Mouse (Mus musculus) CH12.LX (cell line): ENCODE results near the gene Ift52. TPM values are rescaled to one million over a fixed set of nuclear protein-coding genes. Genes with fewer than 3 reads are reported as not detected.

ENCODE experiments used
- DNase-seq: peaks from one replicate; pipeline ENCODE4 v3.0.0-alpha.2; 2013; ENCODE audit errors: extremely low read depth
- H3K27ac ChIP-seq: 2 replicates; pipeline ENCODE4 v1.5.1; 2012; ENCODE audit warnings: low read depth, mild to moderate bottlenecking, control low read depth, moderate library complexity; ENCODE audit not compliant: insufficient read depth
- H3K27me3 ChIP-seq: replicated peaks from 2 replicates; pipeline ENCODE3; 2012; ENCODE audit warnings: inconsistent platforms
- H3K36me3 ChIP-seq, 2 experiments: replicated peaks in 1 of 2; 2 replicates each; pipeline versions ENCODE3 to v1.6.1; 2012; ENCODE audit warnings: inconsistent platforms in 1 of 2, low read length in 1 of 2, mild to moderate bottlenecking in 1 of 2, mixed read lengths in 1 of 2, moderate library complexity in 1 of 2; ENCODE audit not compliant: control insufficient read depth in 1 of 2, insufficient read depth in 1 of 2
- H3K4me1 ChIP-seq, 2 experiments: 2 replicates each; pipeline ENCODE4 v1.6.1; 2012; ENCODE audit warnings: inconsistent platforms in 1 of 2, moderate library complexity in 1 of 2; ENCODE audit not compliant: insufficient read depth in 2 of 2, control insufficient read depth in 1 of 2
- H3K4me2 ChIP-seq: 2 replicates; pipeline ENCODE4 v1.6.1; 2012; ENCODE audit warnings: low read depth, mild to moderate bottlenecking, control low read depth; ENCODE audit not compliant: poor library complexity, insufficient read depth, severe bottlenecking
- H3K4me3 ChIP-seq, 3 experiments: fragments of 150-350 bp in 1 of 3; sonication (generic) in 1 of 3; replicated peaks in 1 of 3; 2 replicates each; pipeline versions ENCODE3 to v1.5.1; 2011 to 2012; ENCODE audit warnings: low read depth in 2 of 3, low read length in 2 of 3, mild to moderate bottlenecking in 2 of 3, moderate library complexity in 2 of 3, control low read depth in 1 of 3, improper control_type of control experiment in 1 of 3, inconsistent platforms in 1 of 3, mixed read lengths in 1 of 3; ENCODE audit not compliant: poor library complexity in 1 of 3
- H3K79me2 ChIP-seq: replicated peaks from 2 replicates; pipeline ENCODE4 v1.6.1; 2012; ENCODE audit warnings: mild to moderate bottlenecking, moderate library complexity; ENCODE audit not compliant: control insufficient read depth, poor library complexity, insufficient read depth, severe bottlenecking; ENCODE audit errors: extremely low read depth
- H3K9ac ChIP-seq: 2 replicates; pipeline ENCODE4 v1.6.1; 2012; ENCODE audit warnings: low read depth, mild to moderate bottlenecking, control low read depth, moderate library complexity; ENCODE audit not compliant: insufficient read depth
- H3K9me3 ChIP-seq: replicated peaks from 2 replicates; pipeline ENCODE3; 2012; ENCODE audit warnings: low read length, inconsistent platforms, mixed read lengths
- CHD1 ChIP-seq: IDR thresholded peaks from 2 replicates; pipeline ENCODE4 v1.6.1; 2012; ENCODE audit warnings: low read depth, low read length, improper control_type of control experiment, inconsistent platforms
- CHD2 ChIP-seq: IDR thresholded peaks from 2 replicates; pipeline ENCODE4 v1.6.1; 2011; ENCODE audit warnings: low read length, improper control_type of control experiment
- E2F4 ChIP-seq: IDR thresholded peaks from 2 replicates; pipeline ENCODE4 v1.6.1; 2011; ENCODE audit warnings: low read depth, low read length, improper control_type of control experiment; ENCODE audit not compliant: insufficient replicate concordance
- ETS1 ChIP-seq: conservative IDR thresholded peaks from 2 replicates; pipeline ENCODE4 v1.6.1; 2012; ENCODE audit warnings: low read depth, mild to moderate bottlenecking, inconsistent platforms, low read length, improper control_type of control experiment, moderate library complexity
- GABPA ChIP-seq: IDR thresholded peaks from 2 replicates; pipeline ENCODE4 v1.6.1; 2012; ENCODE audit warnings: low read depth, low read length, improper control_type of control experiment, inconsistent platforms; ENCODE audit not compliant: insufficient replicate concordance
- HCFC1 ChIP-seq: IDR thresholded peaks from 2 replicates; pipeline ENCODE4 v1.6.1; 2012; ENCODE audit warnings: low read depth, mild to moderate bottlenecking, inconsistent platforms, low read length, improper control_type of control experiment
- IRF4 ChIP-seq: IDR thresholded peaks from 2 replicates; pipeline ENCODE4 v1.6.1; 2014; ENCODE audit warnings: low read depth, mild to moderate bottlenecking, inconsistent platforms, low read length, improper control_type of control experiment
- JUN ChIP-seq: IDR thresholded peaks from 2 replicates; pipeline ENCODE4 v1.6.1; 2011; ENCODE audit warnings: low read depth, mild to moderate bottlenecking, low read length, improper control_type of control experiment, moderate library complexity; ENCODE audit not compliant: insufficient read depth
- JUND ChIP-seq: conservative IDR thresholded peaks from 2 replicates; pipeline ENCODE4 v1.6.1; 2011; ENCODE audit warnings: low read depth, low read length, improper control_type of control experiment
- MYC ChIP-seq: IDR thresholded peaks from 2 replicates; pipeline ENCODE4 v1.6.1; 2011; ENCODE audit warnings: low read depth, mild to moderate bottlenecking, improper control_type of control experiment, low read length
- PAX5 ChIP-seq: IDR thresholded peaks from 2 replicates; pipeline ENCODE4 v1.6.1; 2012; ENCODE audit warnings: low read length, inconsistent platforms, mixed read lengths
- POLR2A ChIP-seq: IDR thresholded peaks from 2 replicates; pipeline ENCODE4 v1.6.1; 2011; ENCODE audit warnings: low read depth, mild to moderate bottlenecking, improper control_type of control experiment, low read length
- POLR2AphosphoS2 ChIP-seq: IDR thresholded peaks from 2 replicates; pipeline ENCODE4 v1.6.1; 2011; ENCODE audit warnings: low read depth, low read length, improper control_type of control experiment
- RAD21 ChIP-seq: IDR thresholded peaks from 2 replicates; pipeline ENCODE4 v1.6.1; 2011; ENCODE audit warnings: low read depth, mild to moderate bottlenecking, low read length, improper control_type of control experiment, moderate library complexity
- RCOR1 ChIP-seq: conservative IDR thresholded peaks from 2 replicates; pipeline ENCODE4 v1.6.1; 2012; ENCODE audit warnings: low read depth, mild to moderate bottlenecking, inconsistent platforms, low read length, improper control_type of control experiment
- SIN3A ChIP-seq: IDR thresholded peaks from 2 replicates; pipeline ENCODE4 v1.6.1; 2012; ENCODE audit warnings: low read length, improper control_type of control experiment, inconsistent platforms
- SMC3 ChIP-seq: IDR thresholded peaks from 2 replicates; pipeline ENCODE4 v1.6.1; 2011; ENCODE audit warnings: low read depth, low read length, improper control_type of control experiment
- TBP ChIP-seq: conservative IDR thresholded peaks from 2 replicates; pipeline ENCODE4 v1.6.1; 2011; ENCODE audit warnings: low read depth, low read length, improper control_type of control experiment
- USF2 ChIP-seq: conservative IDR thresholded peaks from 2 replicates; pipeline ENCODE4 v1.6.1; 2011; ENCODE audit warnings: low read depth, low read length, improper control_type of control experiment
- ZKSCAN1 ChIP-seq: IDR thresholded peaks from 2 replicates; pipeline ENCODE4 v1.6.1; 2012; ENCODE audit warnings: low read depth, inconsistent platforms, low read length, improper control_type of control experiment, borderline replicate concordance
- ZNF384 ChIP-seq: IDR thresholded peaks from 2 replicates; pipeline ENCODE4 v1.6.1; 2012; ENCODE audit warnings: low read depth, low read length, improper control_type of control experiment, inconsistent platforms
- dilution Hi-C: fragments of 300-500 bp; cut with MboI; formaldehyde crosslinking; loops from 2 replicates; pipeline ENCODE4 v1.14.3; 2020; ENCODE audit warnings: low sequenced_read_pairs; ENCODE audit not compliant: extremely low pct_unique_long_range_greater_than_20kb, extremely low pct_ligation_motif_present
- in situ Hi-C: fragments of 300-500 bp; cut with MboI; formaldehyde crosslinking; loops from 3 replicates; pipeline ENCODE4 v1.14.3; 2019; ENCODE audit warnings: low sequenced_read_pairs, low pct_ligation_motif_present, low pct_unique_long_range_greater_than_20kb, mixed read lengths
- polyA plus RNA-seq: library from polyadenylated mRNA; unstranded; fragments of >175 nt; gene quantifications from 2 replicates; pipeline ENCODE4 v1.2.1, GENCODE M21; 2012; ENCODE audit warnings: low read depth; ENCODE audit not compliant: insufficient read length
- total RNA-seq, 2 experiments: library from RNA; depleted of rRNA; stranded (reverse); fragments of 300-350 nt in 1 of 2; fragments of >200 nt in 1 of 2; gene quantifications; 2 replicates each; pipeline ENCODE4 v1.2.3; 2012 to 2014

Ift52 gene
- total and polyA plus RNA-seq, 3 experiments = 13.0 to 33.6 (median 14.4) TPM

DNA sequence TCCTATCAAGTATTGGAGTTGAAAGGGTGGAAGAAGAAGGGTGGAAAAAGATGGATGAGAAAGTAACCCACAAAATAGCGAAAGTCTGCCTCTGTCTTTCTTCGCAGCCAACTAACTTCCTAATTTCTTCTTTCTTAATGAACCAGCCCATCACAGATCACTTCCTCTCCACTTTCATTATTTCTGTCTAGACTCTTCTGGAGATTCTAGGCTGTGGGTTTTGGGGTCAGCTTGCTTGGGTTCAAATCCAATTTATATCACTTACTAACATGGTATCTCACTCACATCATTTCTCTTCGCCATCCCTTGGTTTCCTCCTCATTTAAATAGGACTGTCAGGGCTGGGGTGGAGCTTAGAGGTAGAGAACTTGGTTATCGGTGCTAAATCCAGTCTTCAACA, 28.9 kb upstream of the Ift52 start:
- H3K36me3 ChIP-seq = no peaks in the 10 kb centered on the region
- peak overlapping the region; percentile 77 for H3K4me2 ChIP-seq
- H3K4me1 ChIP-seq = peaks cover 0 to 3% of the 10 kb centered on the region in 2 experiments; a peak in 1 of 4 replicates
- DNase-seq = no peak
- TF ChIP-seq POLR2AphosphoS2 = no peak
- no peak for TF ChIP-seq E2F4
- TF ChIP-seq HCFC1 = no peak
- no peak for TF ChIP-seq TBP
- no peak for TF ChIP-seq RAD21
- dilution Hi-C loops = no loop called here
- in situ Hi-C loops = no loop called here
- peaks cover 3% of the 10 kb centered on the region for H3K9me3 ChIP-seq
- peaks cover 91% of the 10 kb centered on the region for H3K27me3 ChIP-seq
- no peaks in the 10 kb centered on the region for H3K79me2 ChIP-seq
- no peak overlapping the region for H3K4me3 ChIP-seq
- H3K27ac ChIP-seq = no peak overlapping the region
- no peak overlapping the region for H3K9ac ChIP-seq

DNA sequence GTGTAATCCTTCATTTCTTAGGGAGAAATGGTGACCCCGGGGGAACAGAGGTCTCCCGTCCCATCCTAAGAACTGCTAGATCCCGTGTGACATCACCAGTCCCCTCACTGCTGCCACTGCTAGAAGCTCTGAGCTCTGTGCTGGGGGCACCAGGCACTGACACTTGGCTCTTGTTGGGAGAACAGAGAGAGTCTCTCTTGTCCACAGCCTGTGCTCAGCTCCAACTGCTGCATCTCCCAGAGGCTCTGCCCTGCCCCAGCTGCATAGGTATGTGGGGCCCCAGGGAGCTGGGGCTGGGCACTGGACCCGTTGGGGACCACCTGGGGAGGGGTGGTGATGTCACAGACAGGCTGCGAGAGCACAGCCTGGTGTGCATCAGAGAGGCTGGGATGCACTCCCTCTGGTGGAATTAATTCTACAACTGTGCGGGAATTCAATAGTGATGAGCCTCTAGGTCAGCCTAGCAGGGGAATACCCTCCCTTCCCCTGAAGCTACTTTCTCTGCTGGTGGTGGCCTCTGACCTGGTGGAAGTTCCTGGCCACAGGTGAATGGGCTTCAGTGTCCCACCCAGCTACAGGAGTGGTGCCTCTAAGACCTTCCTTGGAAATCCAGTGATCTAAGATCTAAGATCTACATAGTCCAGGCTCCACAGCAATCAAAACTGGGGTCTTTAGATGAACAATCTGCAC, 25.6 kb upstream of the Ift52 start:
- H3K9ac ChIP-seq = no peak overlapping the region
- H3K36me3 ChIP-seq = no peaks in the 10 kb centered on the region
- H3K4me2 ChIP-seq = no peak overlapping the region
- H3K27ac ChIP-seq = no peak overlapping the region
- in situ Hi-C loops (loop anchor here (10.0 kb wide), 1 partner anchor 343 kb away; no protein-coding TSS in a partner anchor), dilution Hi-C loops (no loop called here)
- TF ChIP-seq POLR2AphosphoS2 (no peak), ZNF384 (no peak), SMC3 (no peak), JUN (no peak), CHD2 (no peak), SIN3A (no peak), CHD1 (no peak), POLR2A (no peak), JUND (no peak), HCFC1 (no peak), PAX5 (no peak), IRF4 (no peak), E2F4 (no peak), MYC (no peak), RCOR1 (no peak), ZKSCAN1 (no peak), USF2 (no peak), ETS1 (no peak), GABPA (no peak)
- H3K4me3 ChIP-seq = no peak overlapping the region
- H3K4me1 ChIP-seq = peaks cover 0 to 3% of the 10 kb centered on the region in 2 experiments; a peak in 1 of 4 replicates
- no peaks in the 10 kb centered on the region for H3K9me3 ChIP-seq
- no peak for DNase-seq
- H3K27me3 ChIP-seq = peaks cover 87% of the 10 kb centered on the region
- H3K79me2 ChIP-seq = no peaks in the 10 kb centered on the region
